Comparison of ENCODE assay signal across 9 mouse cellular contexts in genomic region chr1:58303726-58304125, GRCm38 (mm10). TPM values are rescaled to one million over a fixed set of nuclear protein-coding genes. Genes with fewer than 3 reads are reported as not detected.
DNase-seq lines count a peak whose midpoint lies in the region; ATAC-seq and TF ChIP-seq lines count a peak whose summit lies in the region.
"Had no signal": no experiment of that assay in that cellular context is flagged by ENCODE, and none has a peak within 500 bp of the region (broad histone marks: within the 10 kb centered on the region; RNA-seq: fewer than 3 reads in every experiment).

No protein-coding gene starts in this region.

- H3K27ac ChIP-seq in heart, postnatal 0 days (ENCODE audit: low read depth) = peak overlapping the region; percentile 15; the same call in 1 of the 2 replicates
- H3K27ac ChIP-seq: midbrain, embryonic 12.5 days had no signal

- TF ChIP-seq EP300 in heart, postnatal 0 days (IDR thresholded peaks at IDR 0.05; ENCODE audit: low read depth) = no peak

- no peaks in the 10 kb centered on the region for H3K36me3 ChIP-seq in heart, postnatal 0 days (replicated peaks; ENCODE audit: control insufficient read depth, insufficient read depth, low read length)
- H3K36me3 ChIP-seq: midbrain, embryonic 12.5 days had no signal

- H3K27me3 ChIP-seq in heart, postnatal 0 days (ENCODE audit: control insufficient read depth, insufficient read depth, low read length) = no peaks in the 10 kb centered on the region
- H3K27me3 ChIP-seq: midbrain, embryonic 12.5 days had no signal

- no peaks in the 10 kb centered on the region for H3K9me3 ChIP-seq in heart, postnatal 0 days (replicated peaks; ENCODE audit: control insufficient read depth, low read length)
- H3K9me3 ChIP-seq: midbrain, embryonic 12.5 days had no signal

- no peak overlapping the region for H3K4me3 ChIP-seq in heart, postnatal 0 days (ENCODE audit: low read depth, low read length)
- H3K4me3 ChIP-seq: midbrain, embryonic 12.5 days had no signal

- no peak for TF ChIP-seq CTCF in heart, postnatal 0 days (IDR thresholded peaks at IDR 0.05; ENCODE audit: low read depth)

- H3K4me1 ChIP-seq in heart, postnatal 0 days (ENCODE audit: control insufficient read depth, insufficient read depth) = no peaks in the 10 kb centered on the region
- H3K4me1 ChIP-seq: midbrain, embryonic 12.5 days had no signal

- DNase-seq in ovary, adult 18-20 months (ENCODE audit: low spot score) = peak; percentile 40
- no peak for DNase-seq in ovary, postnatal 36 days (ENCODE audit: low spot score)
- no peak for DNase-seq in heart, postnatal 0 days (ENCODE audit: low spot score)
- DNase-seq in thymus, postnatal 4 days = peak; percentile 77
- DNase-seq in adrenal gland, postnatal 4 days (ENCODE audit: low spot score in 2 of 2) = no peak
- no peak for DNase-seq in right cerebral cortex, postnatal 36 days (ENCODE audit: low spot score in 2 of 2)
- no peak for DNase-seq in cerebellum, postnatal 10 days

- WGBS in heart, postnatal 0 days = 76% methylated on average over 4 of the region's 4 CpGs

- H3K4me2 ChIP-seq in heart, postnatal 0 days (ENCODE audit: low read depth, low read length) = no peak overlapping the region
- H3K4me2 ChIP-seq: midbrain, embryonic 12.5 days had no signal

- ATAC-seq in heart, postnatal 0 days (ENCODE audit: insufficient read depth, low read depth) = peak; percentile 67; the same call in 1 of the 2 replicates
- peak; percentile 97 for ATAC-seq in megakaryocyte progenitor cell, adult 5-6 weeks (replicated peaks; ENCODE audit: poor library complexity)

- no peak overlapping the region for H3K9ac ChIP-seq in heart, postnatal 0 days (replicated peaks; ENCODE audit: low read depth, low read length)
- H3K9ac ChIP-seq: midbrain, embryonic 12.5 days had no signal

RNA-seq across cellular contexts. Expression of gene Aox2, which starts 25.6 kb away (rescaled TPM):
- total RNA-seq in heart, postnatal 0 days (2014; rRNA removed; ENCODE audit: low replicate concordance) = 0.08 TPM in 1 of 2 replicates, not detected in the other
- polyA plus RNA-seq in heart, postnatal 0 days (2015; fragmentation: Nextera tagmentation; extraction: Ambion mirVana) = not detected in 2 replicates
- total RNA-seq in megakaryocyte progenitor cell, adult 5-6 weeks (2015) = 0.05 TPM in 1 of 2 replicates, not detected in the other
- total RNA-seq in megakaryocyte progenitor cell, adult 5-6 weeks (2017) = not detected in 2 replicates
- under 1 TPM; 0.11 TPM for total RNA-seq in adrenal gland, postnatal 4 days (2021)
- polyA plus RNA-seq: midbrain, embryonic 12.5 days had no signal

Comparison
In these comparisons a context has a peak if more than half of its experiments do, and no peak if none do; other contexts are left out.
1. DNase-seq: peak in ovary, adult 18-20 months (single experiment) and thymus, postnatal 4 days (single experiment); none in ovary, postnatal 36 days (single experiment), heart, postnatal 0 days (single experiment), adrenal gland, postnatal 4 days (0 of 2), right cerebral cortex, postnatal 36 days (0 of 2) and cerebellum, postnatal 10 days (0 of 2).